In the genomic region with DNA sequence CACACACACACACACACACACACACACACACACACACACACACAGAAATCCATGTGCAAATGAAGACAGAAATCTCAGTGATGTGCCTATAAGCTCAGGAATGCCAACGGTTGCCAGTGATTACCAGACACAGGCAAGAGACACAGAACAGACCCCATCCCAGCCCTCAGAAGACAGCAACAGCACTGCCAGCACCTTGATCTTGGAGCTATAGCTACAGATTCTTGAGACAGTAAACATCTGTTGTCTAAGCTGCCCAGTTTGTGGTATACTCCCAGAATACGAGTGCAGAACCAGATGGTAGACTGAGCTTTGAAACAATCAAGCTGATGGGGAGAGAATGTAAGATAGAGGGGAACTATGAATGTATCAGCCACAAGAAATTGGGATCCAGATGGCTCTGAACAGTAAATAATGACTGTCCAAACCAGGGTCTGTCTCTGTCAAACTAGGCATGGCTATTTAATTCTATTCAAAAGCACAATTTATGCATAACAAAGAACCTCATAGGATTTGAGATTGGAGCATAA, we compare ENCODE assay signal across 12 mouse cellular contexts.
"Had no signal": no experiment of that assay in that cellular context is flagged by ENCODE, and none has a peak within 500 bp of the region (broad histone marks: within the 10 kb centered on the region; RNA-seq: fewer than 3 reads in every experiment).

No protein-coding gene starts in this region.

- H3K27me3 ChIP-seq: limb, embryonic 12.5 days; liver, embryonic 13.5 days; neural tube, embryonic 12.5 days had no signal

- DNase-seq: kidney, postnatal 36 days; liver; liver, embryonic 13.5 days; liver, postnatal 0 days; lung, postnatal 36 days; midbrain, embryonic 14.5 days; thymus, postnatal 4 days had no signal

- ATAC-seq: liver, postnatal 0 days; lung, postnatal 0 days had no signal

- H3K36me3 ChIP-seq: limb, embryonic 12.5 days; liver, embryonic 13.5 days; neural tube, embryonic 12.5 days had no signal

- H3K4me2 ChIP-seq: limb, embryonic 12.5 days; liver, embryonic 13.5 days; neural tube, embryonic 12.5 days had no signal

- H3K9ac ChIP-seq: limb, embryonic 12.5 days; liver, embryonic 13.5 days; liver, postnatal 0 days; neural tube, embryonic 12.5 days had no signal

- H3K4me3 ChIP-seq: limb, embryonic 12.5 days; liver, embryonic 13.5 days; neural tube, embryonic 12.5 days had no signal

- H3K4me1 ChIP-seq: limb, embryonic 12.5 days; liver, embryonic 13.5 days; neural tube, embryonic 12.5 days had no signal

- H3K9me3 ChIP-seq: limb, embryonic 12.5 days; liver, embryonic 13.5 days; neural tube, embryonic 12.5 days had no signal

- H3K27ac ChIP-seq: kidney, postnatal 0 days; limb, embryonic 12.5 days; liver, embryonic 13.5 days; neural tube, embryonic 12.5 days; stomach, postnatal 0 days had no signal
